8 mouse cellular contexts compared by ENCODE assay signal in genomic region chr9:103494346-103495020, GRCm38 (mm10). TPM values are rescaled to one million over a fixed set of nuclear protein-coding genes. Genes with fewer than 3 reads are reported as not detected.
A peak's percentile ranks its signal among the peaks of the same experiment; 100 is the strongest.
DNase-seq lines count a peak whose midpoint lies in the region; ATAC-seq and TF ChIP-seq lines count a peak whose summit lies in the region.

No protein-coding gene starts in this region.

- H3K4me1 ChIP-seq in spleen, adult 2 months (ENCODE audit: control insufficient read depth, insufficient read depth, insufficient read length): peaks cover 2% of the 10 kb centered on the region; the same call in 1 of the 2 replicates
- peaks cover 59% of the 10 kb centered on the region for H3K4me1 ChIP-seq in heart, embryonic 10.5 days
- H3K4me1 ChIP-seq in kidney, embryonic 14.5 days (ENCODE audit: control insufficient read depth, insufficient read depth, low read length): no peaks in the 10 kb centered on the region
- H3K4me1 ChIP-seq in limb, embryonic 11.5 days (ENCODE audit: control insufficient read depth, insufficient read depth, low read length): peaks cover 5% of the 10 kb centered on the region; the same call in 1 of the 2 replicates
- H3K4me1 ChIP-seq in midbrain, embryonic 13.5 days (replicated peaks): peaks cover 8% of the 10 kb centered on the region

- 57% methylated on average over 7 of the region's 7 CpGs for WGBS in spleen, adult 2 months
- WGBS in heart, embryonic 10.5 days: 37% methylated on average over 7 of the region's 7 CpGs
- 28% methylated on average over 7 of the region's 7 CpGs for WGBS in kidney, embryonic 14.5 days
- 29% methylated on average over 7 of the region's 7 CpGs for WGBS in limb, embryonic 11.5 days
- WGBS in midbrain, embryonic 13.5 days: 40% methylated on average over 7 of the region's 7 CpGs

- no peak overlapping the region for H3K9ac ChIP-seq in kidney, embryonic 14.5 days (ENCODE audit: low read depth, low read length)
- no peak overlapping the region for H3K9ac ChIP-seq in limb, embryonic 11.5 days (ENCODE audit: low read length)
- H3K9ac ChIP-seq in midbrain, embryonic 13.5 days (replicated peaks): no peak overlapping the region

- H3K36me3 ChIP-seq in spleen, adult 2 months (ENCODE audit: control insufficient read depth, insufficient read depth, low read length): no peaks in the 10 kb centered on the region
- peaks cover 24% of the 10 kb centered on the region for H3K36me3 ChIP-seq in heart, embryonic 10.5 days
- H3K36me3 ChIP-seq in kidney, embryonic 14.5 days (ENCODE audit: control insufficient read depth, insufficient read depth, low read length): no peaks in the 10 kb centered on the region
- H3K36me3 ChIP-seq in limb, embryonic 11.5 days (ENCODE audit: control insufficient read depth, insufficient read depth, low read length): no peaks in the 10 kb centered on the region
- H3K36me3 ChIP-seq in midbrain, embryonic 13.5 days: peaks cover 8% of the 10 kb centered on the region; the same call in 1 of the 2 replicates
- no peaks in the 10 kb centered on the region for H3K36me3 ChIP-seq in splenic B cell, adult 2 months (ENCODE audit: control insufficient read depth, insufficient read depth, low read length, poor library complexity, severe bottlenecking)

- no peaks in the 10 kb centered on the region for H3K9me3 ChIP-seq in heart, embryonic 10.5 days
- no peaks in the 10 kb centered on the region for H3K9me3 ChIP-seq in kidney, embryonic 14.5 days (ENCODE audit: control insufficient read depth, low read length)
- no peaks in the 10 kb centered on the region for H3K9me3 ChIP-seq in limb, embryonic 11.5 days (ENCODE audit: control insufficient read depth, low read length)
- H3K9me3 ChIP-seq in midbrain, embryonic 13.5 days: no peaks in the 10 kb centered on the region

- no peak for TF ChIP-seq POLR2A in spleen, adult 2 months (IDR thresholded peaks at IDR 0.05; ENCODE audit: low read depth, low read length)

- H3K4me3 ChIP-seq in spleen, adult 2 months (ENCODE audit: extremely low read depth, insufficient read depth, insufficient read length): no peak overlapping the region
- H3K4me3 ChIP-seq in heart, embryonic 10.5 days: no peak overlapping the region
- no peak overlapping the region for H3K4me3 ChIP-seq in kidney, embryonic 14.5 days (ENCODE audit: low read length)
- H3K4me3 ChIP-seq in limb, embryonic 11.5 days (ENCODE audit: low read depth, low read length): no peak overlapping the region
- H3K4me3 ChIP-seq in midbrain, embryonic 13.5 days (replicated peaks): no peak overlapping the region

- no peak overlapping the region for H3K27ac ChIP-seq in spleen, adult 2 months (ENCODE audit: insufficient read depth, low read length)
- peak overlapping the region; percentile 13; the same call in 1 of the 2 replicates for H3K27ac ChIP-seq in heart, embryonic 10.5 days
- no peak overlapping the region for H3K27ac ChIP-seq in kidney, embryonic 14.5 days (ENCODE audit: low read depth, low read length)
- H3K27ac ChIP-seq in limb, embryonic 11.5 days (replicated peaks; ENCODE audit: low read depth, low read length): no peak overlapping the region
- no peak overlapping the region for H3K27ac ChIP-seq in midbrain, embryonic 13.5 days

- no peak overlapping the region for H3K4me2 ChIP-seq in kidney, embryonic 14.5 days (replicated peaks; ENCODE audit: low read depth, low read length)
- no peak overlapping the region for H3K4me2 ChIP-seq in limb, embryonic 11.5 days (ENCODE audit: low read depth, severe bottlenecking)
- no peak overlapping the region for H3K4me2 ChIP-seq in midbrain, embryonic 13.5 days (replicated peaks)

- peak in 1 of 2 experiments; percentile 56 for DNase-seq in spleen, adult 2 months (ENCODE audit: low read depth in 1 of 2, low spot score in 2 of 2)
- DNase-seq in spleen, adult 12 weeks (ENCODE audit: low spot score): no peak
- DNase-seq in fibroblast of lung, adult 2 months (ENCODE audit: low read depth): peak; percentile 84
- peak; percentile 89 for DNase-seq in heart, embryonic 10.5 days (ENCODE audit: low spot score)
- DNase-seq in limb, embryonic 11.5 days (ENCODE audit: low spot score): peak; percentile 84
- peak; percentile 75 for DNase-seq in splenic B cell, adult 2 months (ENCODE audit: low read depth, low spot score)

- H3K27me3 ChIP-seq in spleen, adult 2 months (ENCODE audit: control insufficient read depth, insufficient read depth, low read length): no peaks in the 10 kb centered on the region
- no peaks in the 10 kb centered on the region for H3K27me3 ChIP-seq in heart, embryonic 10.5 days (ENCODE audit: insufficient read depth, poor library complexity, severe bottlenecking)
- no peaks in the 10 kb centered on the region for H3K27me3 ChIP-seq in kidney, embryonic 14.5 days (ENCODE audit: control insufficient read depth, insufficient read depth, low read length)
- H3K27me3 ChIP-seq in limb, embryonic 11.5 days (ENCODE audit: control insufficient read depth, insufficient read depth, low read length): no peaks in the 10 kb centered on the region
- peaks cover 52% of the 10 kb centered on the region for H3K27me3 ChIP-seq in midbrain, embryonic 13.5 days
- no peaks in the 10 kb centered on the region for H3K27me3 ChIP-seq in splenic B cell, adult 2 months (ENCODE audit: control insufficient read depth, insufficient read depth, low read length, poor library complexity, severe bottlenecking)

- TF ChIP-seq CTCF in spleen, adult 2 months (IDR thresholded peaks at IDR 0.05; ENCODE audit: extremely low read depth, insufficient read depth, insufficient read length, insufficient replicate concordance): peak; percentile 84

- ATAC-seq in kidney, embryonic 14.5 days (ENCODE audit: low FRiP score, low TSS enrichment): peak; percentile 87
- peak; percentile 70 for ATAC-seq in limb, embryonic 11.5 days (ENCODE audit: insufficient number of reproducible peaks, low FRiP score, low TSS enrichment, low read depth)
- ATAC-seq in midbrain, embryonic 13.5 days: peak; percentile 82

RNA-seq across cellular contexts. Expression of gene Bfsp2, which starts 14.3 kb away (rescaled TPM):
- polyA plus RNA-seq in spleen, adult 2 months (2012; rRNA removed): 6.9 and 8.9 TPM in 2 replicates
- 0.39 and 0.74 TPM in 2 replicates for polyA plus RNA-seq in heart, embryonic 10.5 days (2016; fragmentation: Nextera tagmentation; extraction: Ambion mirVana)
- 0.60 and 0.70 TPM in 2 replicates for polyA plus RNA-seq in kidney, embryonic 14.5 days (2014; fragmentation: Nextera tagmentation; extraction: Ambion mirVana)
- 0.85 and 1.1 TPM in 2 replicates for polyA plus RNA-seq in limb, embryonic 11.5 days (2014; fragmentation: Nextera tagmentation; extraction: Ambion mirVana)
- 3.5 and 4.0 TPM in 2 replicates for polyA plus RNA-seq in midbrain, embryonic 13.5 days (2015; fragmentation: Nextera tagmentation; extraction: Ambion mirVana)
